Mouse (Mus musculus) erythroblast, embryonic 14.5 days (primary cell): Measurements from ENCODE around the gene Polr2b. TPM values are rescaled to one million over a fixed set of nuclear protein-coding genes. Genes with fewer than 3 reads are reported as not detected.

Source experiments
- H3K27me3 ChIP-seq: 2 replicates; pipeline ENCODE4 v1.6.1; 2012; ENCODE audit warnings: inconsistent platforms; ENCODE audit not compliant: control insufficient read depth
- H3K36me3 ChIP-seq: 2 replicates; pipeline ENCODE4 v1.6.1; 2012; ENCODE audit warnings: mild to moderate bottlenecking, inconsistent platforms; ENCODE audit not compliant: control insufficient read depth
- H3K4me1 ChIP-seq: 2 replicates; pipeline ENCODE4 v1.6.1; 2012; ENCODE audit warnings: inconsistent platforms; ENCODE audit not compliant: control insufficient read depth
- H3K4me3 ChIP-seq: replicated peaks from 2 replicates; pipeline ENCODE3; 2012; ENCODE audit warnings: moderate library complexity, mild to moderate bottlenecking, inconsistent platforms
- H3K9me3 ChIP-seq: 2 replicates; pipeline ENCODE4 v1.6.1; 2012; ENCODE audit warnings: low read length, inconsistent platforms, mixed read lengths; ENCODE audit not compliant: control insufficient read depth
- GATA1 ChIP-seq: IDR thresholded peaks from 2 replicates; pipeline ENCODE4 v1.6.1; 2012; ENCODE audit warnings: low read length, inconsistent platforms, mixed read lengths
- TAL1 ChIP-seq: IDR thresholded peaks from 3 replicates; pipeline ENCODE4 v1.6.1; 2012; ENCODE audit warnings: low read length, inconsistent platforms, mixed read lengths
- polyA plus RNA-seq: library from polyadenylated mRNA; stranded (reverse); fragments of >175 nt; gene quantifications from 2 replicates; pipeline ENCODE4 v1.2.3, GENCODE M21; 2012

Polr2b gene
- polyA plus RNA-seq, 1 experiment = 0.27 TPM

DNA sequence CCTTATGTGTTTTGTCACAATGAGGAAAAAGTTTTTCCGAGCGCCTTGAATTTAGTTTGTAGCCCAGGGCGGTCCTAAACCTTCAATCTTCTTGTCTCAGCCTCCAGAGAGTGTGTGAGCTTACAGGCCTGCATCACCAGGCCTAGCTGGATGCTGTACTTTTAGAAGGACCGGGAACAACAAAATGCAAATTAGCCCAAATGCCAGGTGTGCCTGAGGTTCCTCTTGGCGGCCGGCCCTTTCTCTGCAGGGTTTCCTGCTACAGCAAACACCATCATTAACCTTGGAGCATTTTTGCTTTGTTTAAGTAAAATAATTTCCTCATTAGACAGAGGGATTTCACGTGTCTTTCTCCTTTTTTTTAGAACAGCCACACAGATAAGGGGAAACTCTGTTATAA is 58.2 kb downstream of the Polr2b start:
- Histone ChIP-seq H3K9me3 (no peaks in the 10 kb centered on the region), H3K36me3 (no peaks in the 10 kb centered on the region), H3K4me1 (no peaks in the 10 kb centered on the region), H3K4me3 (no peak overlapping the region), H3K27me3 (no peaks in the 10 kb centered on the region)
- no peak for TF ChIP-seq TAL1
- TF ChIP-seq GATA1 = no peak

DNA sequence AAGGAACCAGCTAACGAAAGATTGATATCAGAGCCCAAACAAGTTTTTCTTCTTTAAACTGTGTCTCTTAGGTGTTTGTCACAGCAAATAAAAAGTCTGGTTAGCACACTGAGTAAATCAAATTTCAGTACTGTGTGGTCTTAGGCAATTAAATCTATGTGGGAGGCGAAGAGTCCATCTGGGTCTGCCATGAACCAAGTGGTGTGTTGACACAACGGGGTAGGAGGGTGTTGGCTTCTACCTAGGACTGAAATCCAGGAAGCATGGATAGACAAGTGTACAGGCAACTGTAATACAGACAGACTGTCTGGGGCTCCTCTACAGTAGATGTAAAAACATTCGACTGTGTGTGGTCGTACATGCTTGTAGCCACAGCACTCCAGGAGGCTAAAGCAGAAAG is 59.4 kb downstream of the Polr2b start:
- Histone ChIP-seq H3K36me3 (no peaks in the 10 kb centered on the region), H3K4me3 (no peak overlapping the region), H3K9me3 (no peaks in the 10 kb centered on the region), H3K4me1 (no peaks in the 10 kb centered on the region), H3K27me3 (no peaks in the 10 kb centered on the region)
- TF ChIP-seq GATA1 (no peak), TAL1 (no peak)

DNA sequence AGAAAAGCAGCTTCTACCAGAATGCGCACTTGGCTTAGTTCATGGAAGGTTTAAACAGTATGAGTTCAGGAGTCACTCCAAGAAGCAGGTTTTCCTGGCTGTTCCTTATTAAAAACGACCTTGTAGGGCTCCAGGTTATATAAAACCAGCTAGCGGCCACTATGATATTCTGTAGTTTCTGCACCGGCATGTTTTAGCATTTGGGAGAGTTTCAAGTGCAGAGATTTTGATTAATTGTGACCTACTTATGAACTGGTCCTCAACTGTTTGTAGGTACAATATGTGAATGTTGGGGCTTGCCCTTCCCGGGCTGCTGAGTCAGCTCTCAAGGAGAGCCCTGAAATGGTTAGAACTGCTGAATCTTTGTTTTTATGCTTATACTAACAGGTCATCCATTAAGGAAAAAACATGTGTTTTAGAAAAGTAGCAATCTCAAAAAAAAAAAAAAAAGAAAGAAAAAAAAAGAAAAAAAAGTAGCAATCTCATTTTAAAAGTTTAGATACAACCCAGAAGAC is 60.5 kb downstream of the Polr2b start:
- H3K27me3 ChIP-seq = no peaks in the 10 kb centered on the region
- TF ChIP-seq GATA1 (no peak), TAL1 (no peak)
- H3K9me3 ChIP-seq = no peaks in the 10 kb centered on the region

DNA sequence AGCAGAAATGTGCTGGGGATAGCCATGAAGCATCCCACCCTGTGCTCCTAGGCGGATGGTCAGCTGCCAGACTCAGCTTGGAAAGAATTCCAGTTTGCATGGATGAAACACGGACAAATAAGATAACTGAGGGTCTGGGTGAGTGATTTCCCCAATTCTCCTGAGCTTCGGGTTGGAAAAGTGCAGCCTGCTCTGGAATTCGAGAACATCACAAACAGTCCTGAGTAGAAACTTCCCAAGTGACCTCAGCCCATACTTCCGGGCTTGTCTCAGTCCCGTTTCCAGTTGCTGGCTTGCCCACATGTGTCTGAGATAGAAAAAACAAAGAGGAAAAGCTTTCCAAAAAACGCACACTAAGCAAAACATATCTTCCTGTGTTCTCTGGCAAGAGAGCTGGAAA is 62.3 kb downstream of the Polr2b start:
- Histone ChIP-seq H3K4me3 (no peak overlapping the region), H3K4me1 (no peaks in the 10 kb centered on the region), H3K27me3 (no peaks in the 10 kb centered on the region), H3K9me3 (no peaks in the 10 kb centered on the region), H3K36me3 (no peaks in the 10 kb centered on the region)
- TF ChIP-seq GATA1 = no peak
- TF ChIP-seq TAL1 = no peak

More for the DNA sequence above, 60.5 kb downstream of the Polr2b start:
- H3K36me3 ChIP-seq = no peaks in the 10 kb centered on the region
- H3K4me1 ChIP-seq = no peaks in the 10 kb centered on the region
- H3K4me3 ChIP-seq = no peak overlapping the region

DNA sequence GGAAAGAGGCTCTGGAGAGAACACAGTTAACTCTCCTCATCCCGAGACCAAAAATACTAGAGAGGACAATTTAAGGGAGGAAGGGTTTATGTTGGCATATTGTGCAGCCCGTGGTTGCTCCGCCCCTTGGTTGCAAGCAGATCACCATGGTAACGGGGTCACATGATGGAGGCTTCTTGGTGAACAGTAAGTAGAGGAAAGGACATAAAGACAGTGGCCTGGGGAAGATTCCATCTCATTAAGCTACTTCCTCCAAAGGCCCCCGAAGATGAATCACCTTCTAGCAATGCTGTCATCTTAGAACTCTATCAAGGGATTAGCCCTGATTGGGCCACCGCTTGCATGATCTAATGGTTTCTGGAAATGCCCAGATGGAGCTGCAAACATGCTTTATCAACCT is 62.8 kb downstream of the Polr2b start:
- H3K4me3 ChIP-seq = no peak overlapping the region
- H3K27me3 ChIP-seq = no peaks in the 10 kb centered on the region
- H3K36me3 ChIP-seq = no peaks in the 10 kb centered on the region
- TF ChIP-seq TAL1 = no peak
- no peak for TF ChIP-seq GATA1
- H3K9me3 ChIP-seq = no peaks in the 10 kb centered on the region
- H3K4me1 ChIP-seq = no peaks in the 10 kb centered on the region

DNA sequence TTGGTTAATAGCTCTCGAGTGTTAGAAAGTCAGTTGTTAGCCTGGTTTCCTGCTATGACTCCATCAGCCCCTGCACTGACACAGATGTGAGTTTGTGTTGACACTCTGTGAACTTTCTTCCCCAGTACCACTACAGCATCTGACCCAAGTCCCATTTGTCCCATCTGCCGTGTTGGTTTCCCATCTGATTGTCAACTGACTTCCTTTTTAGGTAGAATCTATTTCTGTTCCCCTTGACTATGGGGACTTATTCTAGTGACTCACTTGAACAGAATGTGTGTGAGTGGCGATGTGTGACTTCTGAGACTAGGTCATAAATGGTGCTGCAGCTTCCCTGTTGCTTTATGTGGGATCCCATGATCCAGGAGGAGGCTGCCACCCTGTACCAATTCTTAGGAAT is 65.0 kb downstream of the Polr2b start:
- H3K4me1 ChIP-seq = no peaks in the 10 kb centered on the region
- H3K4me3 ChIP-seq = no peak overlapping the region
- H3K9me3 ChIP-seq = no peaks in the 10 kb centered on the region
- H3K36me3 ChIP-seq = no peaks in the 10 kb centered on the region
- no peak for TF ChIP-seq TAL1
- no peak for TF ChIP-seq GATA1
- H3K27me3 ChIP-seq = no peaks in the 10 kb centered on the region

DNA sequence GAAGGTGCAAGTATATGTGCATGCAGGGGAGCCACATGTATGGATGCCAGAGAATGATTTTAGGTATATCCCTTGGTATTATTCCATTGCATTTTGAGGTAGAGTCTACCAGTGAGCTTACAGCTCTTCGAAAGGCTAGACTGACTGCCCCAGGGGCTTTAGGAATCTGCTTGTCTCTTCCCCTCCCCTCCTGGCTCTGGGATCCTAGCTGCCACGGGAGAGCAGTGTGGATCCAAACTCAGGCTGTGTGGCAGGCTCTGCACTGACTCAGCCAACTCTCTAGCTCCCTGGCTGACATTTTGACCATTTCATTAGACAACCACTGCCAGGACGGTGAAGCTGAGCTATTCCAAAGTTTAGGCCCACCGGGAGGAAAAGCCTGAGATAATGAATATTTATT is 65.6 kb downstream of the Polr2b start:
- Histone ChIP-seq H3K27me3 (no peaks in the 10 kb centered on the region), H3K9me3 (no peaks in the 10 kb centered on the region), H3K36me3 (no peaks in the 10 kb centered on the region), H3K4me1 (no peaks in the 10 kb centered on the region), H3K4me3 (no peak overlapping the region)
- TF ChIP-seq GATA1 (no peak), TAL1 (no peak)

DNA sequence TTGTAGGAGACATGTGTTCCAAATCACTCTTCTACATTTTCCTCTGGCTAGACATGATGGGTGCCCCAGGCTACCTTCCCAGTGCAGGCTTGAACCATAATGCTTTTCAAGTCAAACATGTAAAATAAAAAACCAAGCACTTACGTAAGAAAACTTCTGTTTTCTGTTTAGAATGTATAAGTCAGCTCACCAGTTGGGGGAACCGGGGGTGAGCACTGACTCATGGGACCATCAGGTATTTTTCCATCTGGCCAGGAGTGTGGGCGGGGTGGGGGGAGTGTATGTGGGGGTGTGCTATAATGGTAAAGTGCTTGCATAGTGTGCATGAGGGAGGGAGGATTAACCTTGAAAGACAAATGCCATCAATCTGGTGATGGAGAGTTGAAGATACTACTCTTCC is 68.1 kb downstream of the Polr2b start:
- no peaks in the 10 kb centered on the region for H3K36me3 ChIP-seq
- no peaks in the 10 kb centered on the region for H3K27me3 ChIP-seq
- TF ChIP-seq TAL1 = no peak
- TF ChIP-seq GATA1 = no peak
- no peaks in the 10 kb centered on the region for H3K4me1 ChIP-seq
- H3K4me3 ChIP-seq = no peak overlapping the region
- H3K9me3 ChIP-seq = no peaks in the 10 kb centered on the region

DNA sequence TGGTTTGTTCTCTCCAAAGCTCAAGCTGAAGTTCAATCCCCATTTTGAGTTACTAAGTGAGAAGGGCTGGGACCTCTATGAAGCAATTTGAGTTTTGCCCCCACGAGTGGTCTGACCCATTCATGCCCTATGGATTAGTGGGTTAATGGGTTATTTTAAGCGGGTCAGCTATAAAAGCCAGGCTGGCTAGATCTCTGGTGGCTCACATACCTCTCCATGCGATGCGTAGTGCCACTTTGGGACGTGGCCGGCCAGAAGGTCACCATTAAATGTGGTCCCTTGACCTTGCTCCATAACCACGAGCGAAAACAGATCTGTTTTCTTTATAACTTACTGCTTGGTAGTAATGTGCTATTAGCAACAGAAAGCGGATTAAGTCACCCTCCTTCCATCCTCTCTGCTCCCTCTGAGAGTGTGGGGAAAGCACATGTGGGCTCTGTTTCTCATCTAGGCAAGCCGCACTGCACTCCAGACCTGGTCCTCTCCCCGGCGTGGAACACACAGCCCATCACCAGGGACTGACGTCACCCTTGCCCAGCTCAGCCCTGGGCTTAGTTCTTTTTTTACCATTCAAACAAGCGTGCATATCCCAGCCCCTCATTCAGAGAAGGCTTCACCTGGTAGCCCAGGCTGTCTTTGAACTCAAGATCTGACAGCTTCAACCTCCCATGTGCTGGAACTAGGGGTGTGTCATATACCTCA is 69.6 kb downstream of the Polr2b start:
- H3K4me1 ChIP-seq = no peaks in the 10 kb centered on the region
- no peak overlapping the region for H3K4me3 ChIP-seq
- no peaks in the 10 kb centered on the region for H3K9me3 ChIP-seq
- no peaks in the 10 kb centered on the region for H3K27me3 ChIP-seq
- TF ChIP-seq TAL1 = no peak
- no peak for TF ChIP-seq GATA1
- no peaks in the 10 kb centered on the region for H3K36me3 ChIP-seq
